Mouse (Mus musculus): Measurements from ENCODE around the gene Gspt1. TPM values are rescaled to one million over a fixed set of nuclear protein-coding genes. Genes with fewer than 3 reads are reported as not detected.

The Gspt1 gene
- polyA plus RNA-seq, 1 experiment from 2014 or later = 50.2 TPM

MicroRNA genes within 50 kb of the gene (microRNA counts, 519-probe panel; counts per million panel counts)
- microRNA mmu-miR-1945 = 51.3 counts per million

Small RNAs within 50 kb of the gene (microRNA-seq; reads per million reads assigned to microRNA genes)
- 2.3 reads per million, percentile 2 among the genes with 10 or more reads in this experiment for gene Mir1945

Other genes with a start within 250 kb of the Gspt1 start
- gene Snn, start 193.4 kb downstream of the Gspt1 start, polyA plus RNA-seq (2015; fragmentation: Nextera tagmentation; extraction: Ambion mirVana) = 145 TPM in 2 replicates
- gene Litaf, start 188.2 kb downstream of the Gspt1 start, polyA plus RNA-seq (2015; fragmentation: Nextera tagmentation; extraction: Ambion mirVana) = 36.4 and 40.6 TPM in 2 replicates
- gene Txndc11, start 119.7 kb downstream of the Gspt1 start, polyA plus RNA-seq (2015; fragmentation: Nextera tagmentation; extraction: Ambion mirVana) = 25.7 and 27.9 TPM in 2 replicates
- 77.1 and 84.1 TPM in 2 replicates for gene Zc3h7a, start 77.9 kb downstream of the Gspt1 start, polyA plus RNA-seq (2015; fragmentation: Nextera tagmentation; extraction: Ambion mirVana)
- gene Rsl1d1, start 51.0 kb downstream of the Gspt1 start, polyA plus RNA-seq (2015; fragmentation: Nextera tagmentation; extraction: Ambion mirVana) = 144 and 151 TPM in 2 replicates
- not detected in 2 replicates for gene Tnfrsf17, start 59.5 kb upstream of the Gspt1 start, polyA plus RNA-seq (2015; fragmentation: Nextera tagmentation; extraction: Ambion mirVana)
- 20.9 and 22.7 TPM in 2 replicates for gene Snx29, start 68.6 kb upstream of the Gspt1 start, polyA plus RNA-seq (2015; fragmentation: Nextera tagmentation; extraction: Ambion mirVana)

All from hindbrain, embryonic 13.5 days (tissue).